Mouse (Mus musculus) CH12.LX (cell line): ENCODE measurements at regions not wholly inside any gene's neighbourhood (a gene's known extent, or its start where the extent isn't known, plus 50 kb on each side); places are given as distances from the start of the nearest gene placed in this dataset.

ENCODE experiments used
- DNase-seq: peaks from one replicate; pipeline ENCODE4 v3.0.0-alpha.2; 2013; ENCODE audit errors: extremely low read depth
- H3K27ac ChIP-seq: 2 replicates; pipeline ENCODE4 v1.5.1; 2012; ENCODE audit warnings: low read depth, mild to moderate bottlenecking, control low read depth, moderate library complexity; ENCODE audit not compliant: insufficient read depth
- H3K27me3 ChIP-seq: replicated peaks from 2 replicates; pipeline ENCODE3; 2012; ENCODE audit warnings: inconsistent platforms
- H3K36me3 ChIP-seq, 2 experiments: replicated peaks in 1 of 2; 2 replicates each; pipeline versions ENCODE3 to v1.6.1; 2012; ENCODE audit warnings: inconsistent platforms in 1 of 2, low read length in 1 of 2, mild to moderate bottlenecking in 1 of 2, mixed read lengths in 1 of 2, moderate library complexity in 1 of 2; ENCODE audit not compliant: control insufficient read depth in 1 of 2, insufficient read depth in 1 of 2
- H3K4me1 ChIP-seq, 2 experiments: 2 replicates each; pipeline ENCODE4 v1.6.1; 2012; ENCODE audit warnings: inconsistent platforms in 1 of 2, moderate library complexity in 1 of 2; ENCODE audit not compliant: insufficient read depth in 2 of 2, control insufficient read depth in 1 of 2
- H3K4me2 ChIP-seq: 2 replicates; pipeline ENCODE4 v1.6.1; 2012; ENCODE audit warnings: low read depth, mild to moderate bottlenecking, control low read depth; ENCODE audit not compliant: poor library complexity, insufficient read depth, severe bottlenecking
- H3K4me3 ChIP-seq, 3 experiments: fragments of 150-350 bp in 1 of 3; sonication (generic) in 1 of 3; replicated peaks in 1 of 3; 2 replicates each; pipeline versions ENCODE3 to v1.5.1; 2011 to 2012; ENCODE audit warnings: low read depth in 2 of 3, low read length in 2 of 3, mild to moderate bottlenecking in 2 of 3, moderate library complexity in 2 of 3, control low read depth in 1 of 3, improper control_type of control experiment in 1 of 3, inconsistent platforms in 1 of 3, mixed read lengths in 1 of 3; ENCODE audit not compliant: poor library complexity in 1 of 3
- H3K79me2 ChIP-seq: replicated peaks from 2 replicates; pipeline ENCODE4 v1.6.1; 2012; ENCODE audit warnings: mild to moderate bottlenecking, moderate library complexity; ENCODE audit not compliant: control insufficient read depth, poor library complexity, insufficient read depth, severe bottlenecking; ENCODE audit errors: extremely low read depth
- H3K9ac ChIP-seq: 2 replicates; pipeline ENCODE4 v1.6.1; 2012; ENCODE audit warnings: low read depth, mild to moderate bottlenecking, control low read depth, moderate library complexity; ENCODE audit not compliant: insufficient read depth
- H3K9me3 ChIP-seq: replicated peaks from 2 replicates; pipeline ENCODE3; 2012; ENCODE audit warnings: low read length, inconsistent platforms, mixed read lengths
- BHLHE40 ChIP-seq: IDR thresholded peaks from 2 replicates; pipeline ENCODE4 v1.6.1; 2011; ENCODE audit warnings: mild to moderate bottlenecking, low read depth, low read length, improper control_type of control experiment
- CHD1 ChIP-seq: IDR thresholded peaks from 2 replicates; pipeline ENCODE4 v1.6.1; 2012; ENCODE audit warnings: low read depth, low read length, improper control_type of control experiment, inconsistent platforms
- CHD2 ChIP-seq: IDR thresholded peaks from 2 replicates; pipeline ENCODE4 v1.6.1; 2011; ENCODE audit warnings: low read length, improper control_type of control experiment
- CTCF ChIP-seq, 2 experiments: IDR thresholded peaks in 1 of 2; conservative IDR thresholded peaks in 1 of 2; 2 replicates each; pipeline ENCODE4 v1.5.1; 2011 to 2012; ENCODE audit warnings: low read depth in 2 of 2, low read length in 2 of 2, improper control_type of control experiment in 1 of 2, inconsistent platforms in 1 of 2, mild to moderate bottlenecking in 1 of 2, moderate library complexity in 1 of 2
- E2F4 ChIP-seq: IDR thresholded peaks from 2 replicates; pipeline ENCODE4 v1.6.1; 2011; ENCODE audit warnings: low read depth, low read length, improper control_type of control experiment; ENCODE audit not compliant: insufficient replicate concordance
- ELF1 ChIP-seq: IDR thresholded peaks from 2 replicates; pipeline ENCODE4 v1.6.1; 2014; ENCODE audit warnings: low read depth, mild to moderate bottlenecking, inconsistent platforms, low read length, improper control_type of control experiment
- IRF4 ChIP-seq: IDR thresholded peaks from 2 replicates; pipeline ENCODE4 v1.6.1; 2014; ENCODE audit warnings: low read depth, mild to moderate bottlenecking, inconsistent platforms, low read length, improper control_type of control experiment
- JUN ChIP-seq: IDR thresholded peaks from 2 replicates; pipeline ENCODE4 v1.6.1; 2011; ENCODE audit warnings: low read depth, mild to moderate bottlenecking, low read length, improper control_type of control experiment, moderate library complexity; ENCODE audit not compliant: insufficient read depth
- JUND ChIP-seq: conservative IDR thresholded peaks from 2 replicates; pipeline ENCODE4 v1.6.1; 2011; ENCODE audit warnings: low read depth, low read length, improper control_type of control experiment
- KAT2A ChIP-seq: IDR thresholded peaks from 2 replicates; pipeline ENCODE4 v1.6.1; 2012; ENCODE audit warnings: low read length, improper control_type of control experiment, inconsistent platforms; ENCODE audit not compliant: insufficient replicate concordance
- MAFK ChIP-seq: IDR thresholded peaks from 2 replicates; pipeline ENCODE4 v1.6.1; 2011; ENCODE audit warnings: low read length, improper control_type of control experiment; ENCODE audit not compliant: insufficient replicate concordance
- MAX ChIP-seq: IDR thresholded peaks from 2 replicates; pipeline ENCODE4 v1.6.1; 2011; ENCODE audit warnings: low read length, improper control_type of control experiment
- MEF2A ChIP-seq: IDR thresholded peaks from 2 replicates; pipeline ENCODE4 v1.6.1; 2014; ENCODE audit warnings: low read depth, mild to moderate bottlenecking, inconsistent platforms, low read length, improper control_type of control experiment, borderline replicate concordance
- MYC ChIP-seq: IDR thresholded peaks from 2 replicates; pipeline ENCODE4 v1.6.1; 2011; ENCODE audit warnings: low read depth, mild to moderate bottlenecking, improper control_type of control experiment, low read length
- NELFE ChIP-seq: IDR thresholded peaks from 2 replicates; pipeline ENCODE4 v1.6.1; 2011; ENCODE audit warnings: low read depth, low read length, improper control_type of control experiment
- PAX5 ChIP-seq: IDR thresholded peaks from 2 replicates; pipeline ENCODE4 v1.6.1; 2012; ENCODE audit warnings: low read length, inconsistent platforms, mixed read lengths
- POLR2A ChIP-seq: IDR thresholded peaks from 2 replicates; pipeline ENCODE4 v1.6.1; 2011; ENCODE audit warnings: low read depth, mild to moderate bottlenecking, improper control_type of control experiment, low read length
- POLR2AphosphoS2 ChIP-seq: IDR thresholded peaks from 2 replicates; pipeline ENCODE4 v1.6.1; 2011; ENCODE audit warnings: low read depth, low read length, improper control_type of control experiment
- RAD21 ChIP-seq: IDR thresholded peaks from 2 replicates; pipeline ENCODE4 v1.6.1; 2011; ENCODE audit warnings: low read depth, mild to moderate bottlenecking, low read length, improper control_type of control experiment, moderate library complexity
- SMC3 ChIP-seq: IDR thresholded peaks from 2 replicates; pipeline ENCODE4 v1.6.1; 2011; ENCODE audit warnings: low read depth, low read length, improper control_type of control experiment
- TCF12 ChIP-seq: IDR thresholded peaks from 2 replicates; pipeline ENCODE4 v1.6.1; 2014; ENCODE audit warnings: low read depth, mild to moderate bottlenecking, inconsistent platforms, low read length, improper control_type of control experiment
- USF2 ChIP-seq: conservative IDR thresholded peaks from 2 replicates; pipeline ENCODE4 v1.6.1; 2011; ENCODE audit warnings: low read depth, low read length, improper control_type of control experiment
- ZC3H11A ChIP-seq: IDR thresholded peaks from 2 replicates; pipeline ENCODE4 v1.6.1; 2012; ENCODE audit warnings: low read depth, mild to moderate bottlenecking, inconsistent platforms, low read length, improper control_type of control experiment
- ZMIZ1 ChIP-seq: IDR thresholded peaks from 2 replicates; pipeline ENCODE4 v1.6.1; 2012; ENCODE audit warnings: low read depth, mild to moderate bottlenecking, inconsistent platforms, low read length, improper control_type of control experiment
- dilution Hi-C: fragments of 300-500 bp; cut with MboI; formaldehyde crosslinking; loops from 2 replicates; pipeline ENCODE4 v1.14.3; 2020; ENCODE audit warnings: low sequenced_read_pairs; ENCODE audit not compliant: extremely low pct_unique_long_range_greater_than_20kb, extremely low pct_ligation_motif_present
- in situ Hi-C: fragments of 300-500 bp; cut with MboI; formaldehyde crosslinking; loops from 3 replicates; pipeline ENCODE4 v1.14.3; 2019; ENCODE audit warnings: low sequenced_read_pairs, low pct_ligation_motif_present, low pct_unique_long_range_greater_than_20kb, mixed read lengths

- H3K4me3 ChIP-seq = no peak overlapping the region
- no peaks in the 10 kb centered on the region for H3K36me3 ChIP-seq
- in situ Hi-C loops = no loop called here
- no peaks in the 10 kb centered on the region for H3K27me3 ChIP-seq
- H3K9me3 ChIP-seq = peaks cover 22% of the 10 kb centered on the region
- no peaks in the 10 kb centered on the region for H3K79me2 ChIP-seq
- no peak for DNase-seq
- TF ChIP-seq RAD21 (no peak), PAX5 (no peak), JUN (no peak), POLR2AphosphoS2 (no peak), SMC3 (no peak), JUND (no peak), MEF2A (no peak), IRF4 (no peak), CHD1 (no peak), USF2 (no peak), E2F4 (no peak), MAFK (no peak), ZMIZ1 (no peak), ZC3H11A (no peak), TCF12 (no peak), MAX (no peak), BHLHE40 (no peak)
- TF ChIP-seq, all 38 proteins: peak for 0
- Histone ChIP-seq H3K9ac (no peak overlapping the region), H3K4me2 (no peak overlapping the region), H3K27ac (no peak overlapping the region), H3K4me1 (no peaks in the 10 kb centered on the region)
- dilution Hi-C loops = no loop called here
These were observed 226.6 kb upstream of the Sptlc3 start for GRCm38 (mm10) chr2:139267119-139267518.

DNA sequence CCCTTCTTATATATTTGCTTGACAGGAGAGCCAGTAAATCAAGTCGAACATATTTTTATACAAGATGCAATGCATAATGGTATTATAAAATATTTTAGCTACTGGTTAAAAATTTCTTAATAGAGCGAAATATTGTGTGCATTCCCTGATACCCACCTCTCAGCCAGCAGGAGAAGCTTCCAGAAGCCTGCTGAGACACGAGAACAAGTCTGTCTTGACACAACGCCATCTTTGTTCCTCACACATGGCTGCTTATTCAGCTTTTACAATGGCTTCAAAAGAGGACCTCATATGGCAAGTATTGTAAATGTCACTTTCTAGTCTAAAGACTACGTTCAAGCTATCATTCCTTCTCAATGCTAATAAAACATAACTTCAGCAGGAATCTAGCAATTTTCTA, 217.1 kb upstream of the Sptlc3 start:
- in situ Hi-C loops = no loop called here
- TF ChIP-seq CHD2 (no peak), NELFE (no peak), CTCF (conservative IDR thresholded peaks at IDR 0.05 in 1 of 2, IDR thresholded peaks at IDR 0.05 in 1 of 2; ENCODE audit: low read depth in 2 of 2, low read length in 2 of 2) (no peak), BHLHE40 (no peak), MYC (no peak), ELF1 (no peak), POLR2AphosphoS2 (no peak), SMC3 (no peak), E2F4 (no peak), KAT2A (no peak), ZC3H11A (no peak), JUN (no peak), POLR2A (no peak), TCF12 (no peak), USF2 (no peak), MEF2A (no peak)
- Histone ChIP-seq H3K27me3 (no peaks in the 10 kb centered on the region), H3K27ac (no peak overlapping the region), H3K9ac (no peak overlapping the region), H3K9me3 (peaks cover 36% of the 10 kb centered on the region), H3K4me2 (no peak overlapping the region), H3K36me3 (no peaks in the 10 kb centered on the region), H3K4me1 (no peaks in the 10 kb centered on the region), H3K4me3 (no peak overlapping the region), H3K79me2 (no peaks in the 10 kb centered on the region)
- dilution Hi-C loops = no loop called here
- no peak for DNase-seq
